Mouse (Mus musculus): ENCODE data around the gene Agpat1.

GRCm38 (mm10) chr17:34621006-34621405, 16.9 kb downstream of the Agpat1 start:
- TF ChIP-seq CTCF (IDR thresholded peaks at IDR 0.05; ENCODE audit: low read depth): no peak
- TF ChIP-seq EP300 (optimal IDR thresholded peaks at IDR 0.05): no peak

Measured in stomach, postnatal 0 days (tissue).